Mouse (Mus musculus) liver, adult 2 months (tissue): Measurements from ENCODE around the gene Lrrc1.

Source experiments
- CTCF ChIP-seq: fragments of 200-500 bp; IDR thresholded peaks from 2 replicates; pipeline ENCODE4 v1.5.1; 2011; ENCODE audit warnings: low read depth, low read length, control low read depth
- POLR2A ChIP-seq: fragments of 200-500 bp; IDR thresholded peaks from 2 replicates; pipeline ENCODE4 v1.6.1; 2011; ENCODE audit warnings: low read length, control low read depth; ENCODE audit not compliant: insufficient read depth; ENCODE audit errors: extremely low read depth

DNA sequence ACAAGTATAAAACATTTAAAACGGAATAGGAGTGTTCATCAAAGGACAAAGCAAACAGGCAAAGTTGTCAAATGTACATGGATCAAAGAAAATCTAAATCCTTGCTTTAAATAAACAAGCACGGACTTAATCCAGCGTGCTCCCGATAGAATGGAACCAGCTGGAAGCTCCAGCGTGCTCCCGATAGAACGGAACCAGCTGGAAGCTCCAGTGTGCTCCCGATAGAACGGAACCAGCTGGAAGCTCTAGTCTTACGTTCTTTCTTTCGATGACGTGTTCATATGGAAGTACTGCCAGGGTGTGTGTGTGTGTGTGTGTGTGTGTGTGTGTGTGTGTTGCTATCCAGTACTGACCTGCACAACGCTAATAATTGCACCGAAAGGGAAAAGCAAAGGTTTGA, 84.3 kb downstream of the Lrrc1 start:
- TF ChIP-seq CTCF (no peak), POLR2A (no peak)
